Mouse (Mus musculus): ENCODE measurements around the gene Adck2. TPM values are rescaled to one million over a fixed set of nuclear protein-coding genes. Genes with fewer than 3 reads are reported as not detected.

Adck2 gene
- polyA plus RNA-seq, 1 experiment from 2014 or later, result 25.8 TPM

- Histone ChIP-seq H3K4me1 (replicated peaks; ENCODE audit: insufficient read depth, low read length) (no peaks in the 10 kb centered on the region), H3K4me2 (ENCODE audit: low read length) (no peak overlapping the region), H3K27me3 (ENCODE audit: insufficient read depth, low read length) (no peaks in the 10 kb centered on the region), H3K36me3 (ENCODE audit: insufficient read depth, low read length) (0 out of 2 replicates have a peak, but pooled peaks cover 6% of the 10 kb centered on the region), H3K4me3 (replicated peaks; ENCODE audit: low read depth, low read length) (no peak overlapping the region), H3K27ac (no peak overlapping the region), H3K9me3 (replicated peaks; ENCODE audit: low read length) (no peaks in the 10 kb centered on the region), H3K9ac (ENCODE audit: low read depth, low read length) (no peak overlapping the region)
- WGBS, result 63% methylated on average over 6 of the region's 6 CpGs
- ATAC-seq (replicated peaks; ENCODE audit: low FRiP score, low read depth) (no peak), DNase-seq (ENCODE audit: low spot score) (peak; percentile 52)
- no peak for TF ChIP-seq CTCF (IDR thresholded peaks at IDR 0.05; ENCODE audit: low read depth)
Measured at GRCm38 (mm10) chr6:39606056-39606455, 32.4 kb downstream of the Adck2 start.

GRCm38 (mm10) chr6:39606862-39607261 lies 33.2 kb downstream of the Adck2 start:
- no peaks in the 10 kb centered on the region for H3K4me1 ChIP-seq (replicated peaks; ENCODE audit: insufficient read depth, low read length)
- no peaks in the 10 kb centered on the region for H3K9me3 ChIP-seq (replicated peaks; ENCODE audit: low read length)
- no peak overlapping the region for H3K27ac ChIP-seq
- ATAC-seq (replicated peaks; ENCODE audit: low FRiP score, low read depth) (no peak; the same call in 1 of the 2 replicates), DNase-seq (ENCODE audit: low spot score) (no peak)
- H3K36me3 ChIP-seq (ENCODE audit: insufficient read depth, low read length), result 0 out of 2 replicates have a peak, but pooled peaks cover 8% of the 10 kb centered on the region
- no peak overlapping the region for H3K4me3 ChIP-seq (replicated peaks; ENCODE audit: low read depth, low read length)
- H3K9ac ChIP-seq (ENCODE audit: low read depth, low read length), result no peak overlapping the region
- no peak overlapping the region for H3K4me2 ChIP-seq (ENCODE audit: low read length)
- no peak for TF ChIP-seq CTCF (IDR thresholded peaks at IDR 0.05; ENCODE audit: low read depth)
- WGBS, result 39% methylated on average over 3 of the region's 3 CpGs
- no peaks in the 10 kb centered on the region for H3K27me3 ChIP-seq (ENCODE audit: insufficient read depth, low read length)

- ATAC-seq (replicated peaks; ENCODE audit: low FRiP score, low read depth) (no peak), DNase-seq (ENCODE audit: low spot score) (no peak)
- Histone ChIP-seq H3K9ac (ENCODE audit: low read depth, low read length) (no peak overlapping the region), H3K4me3 (replicated peaks; ENCODE audit: low read depth, low read length) (no peak overlapping the region), H3K36me3 (ENCODE audit: insufficient read depth, low read length) (0 out of 2 replicates have a peak, but pooled peaks cover 6% of the 10 kb centered on the region), H3K27ac (no peak overlapping the region), H3K27me3 (ENCODE audit: insufficient read depth, low read length) (no peaks in the 10 kb centered on the region), H3K4me2 (ENCODE audit: low read length) (no peak overlapping the region), H3K4me1 (replicated peaks; ENCODE audit: insufficient read depth, low read length) (no peaks in the 10 kb centered on the region), H3K9me3 (replicated peaks; ENCODE audit: low read length) (no peaks in the 10 kb centered on the region)
- 50% methylated on average over 5 of the region's 5 CpGs for WGBS
- TF ChIP-seq CTCF (IDR thresholded peaks at IDR 0.05; ENCODE audit: low read depth), result no peak
Measured at GRCm38 (mm10) chr6:39607365-39607764, 33.7 kb downstream of the Adck2 start.

GRCm38 (mm10) chr6:39610207-39610606 lies 36.5 kb downstream of the Adck2 start:
- no peak overlapping the region for H3K27ac ChIP-seq
- DNase-seq (ENCODE audit: low spot score), result peak; percentile 29
- no peaks in the 10 kb centered on the region for H3K4me1 ChIP-seq (replicated peaks; ENCODE audit: insufficient read depth, low read length)
- H3K9me3 ChIP-seq (replicated peaks; ENCODE audit: low read length), result no peaks in the 10 kb centered on the region
- no peak overlapping the region for H3K9ac ChIP-seq (ENCODE audit: low read depth, low read length)
- ATAC-seq (replicated peaks; ENCODE audit: low FRiP score, low read depth), result no peak
- no peak overlapping the region for H3K4me2 ChIP-seq (ENCODE audit: low read length)
- H3K4me3 ChIP-seq (replicated peaks; ENCODE audit: low read depth, low read length), result no peak overlapping the region
- peak; percentile 51 for TF ChIP-seq CTCF (IDR thresholded peaks at IDR 0.05; ENCODE audit: low read depth)
- 0 out of 2 replicates have a peak, but pooled peaks cover 9% of the 10 kb centered on the region for H3K36me3 ChIP-seq (ENCODE audit: insufficient read depth, low read length)
- H3K27me3 ChIP-seq (ENCODE audit: insufficient read depth, low read length), result no peaks in the 10 kb centered on the region
- WGBS, result 57% methylated on average over 2 of the region's 2 CpGs

- Histone ChIP-seq H3K27me3 (ENCODE audit: insufficient read depth, low read length) (no peaks in the 10 kb centered on the region), H3K9ac (ENCODE audit: low read depth, low read length) (no peak overlapping the region), H3K9me3 (replicated peaks; ENCODE audit: low read length) (no peaks in the 10 kb centered on the region), H3K27ac (no peak overlapping the region), H3K36me3 (ENCODE audit: insufficient read depth, low read length) (peaks cover 14% of the 10 kb centered on the region; the same call in 1 of the 2 replicates), H3K4me2 (ENCODE audit: low read length) (no peak overlapping the region), H3K4me3 (replicated peaks; ENCODE audit: low read depth, low read length) (no peak overlapping the region), H3K4me1 (replicated peaks; ENCODE audit: insufficient read depth, low read length) (no peaks in the 10 kb centered on the region)
- 83% methylated on average over 2 of the region's 2 CpGs for WGBS
- TF ChIP-seq CTCF (IDR thresholded peaks at IDR 0.05; ENCODE audit: low read depth), result no peak
- DNase-seq (ENCODE audit: low spot score) (no peak), ATAC-seq (replicated peaks; ENCODE audit: low FRiP score, low read depth) (no peak)
Measured at GRCm38 (mm10) chr6:39611296-39611695, 37.6 kb downstream of the Adck2 start.

Other genes starting within 250 kb of the Adck2 start
- 46.8 and 57.3 TPM in 2 replicates for gene Slc37a3, start 196.2 kb upstream of the Adck2 start, polyA plus RNA-seq (2015; fragmentation: Nextera tagmentation; extraction: Ambion mirVana)
- 4.2 and 4.3 TPM in 2 replicates for gene Rab19, start 192.7 kb upstream of the Adck2 start, polyA plus RNA-seq (2015; fragmentation: Nextera tagmentation; extraction: Ambion mirVana)
- 62.7 and 66.8 TPM in 2 replicates for gene Mkrn1, start 153.4 kb upstream of the Adck2 start, polyA plus RNA-seq (2015; fragmentation: Nextera tagmentation; extraction: Ambion mirVana)
- 12.8 and 13.3 TPM in 2 replicates for gene Dennd2a, start 16.0 kb upstream of the Adck2 start, polyA plus RNA-seq (2015; fragmentation: Nextera tagmentation; extraction: Ambion mirVana)
- 0.97 TPM in 1 of 2 replicates, not detected in the other for gene Gm42420, start 11.9 kb downstream of the Adck2 start, polyA plus RNA-seq (2015; fragmentation: Nextera tagmentation; extraction: Ambion mirVana)
- 518 and 575 TPM in 2 replicates for gene Ndufb2, start 18.7 kb downstream of the Adck2 start, polyA plus RNA-seq (2015; fragmentation: Nextera tagmentation; extraction: Ambion mirVana)
- gene Braf, start 151.6 kb downstream of the Adck2 start, polyA plus RNA-seq (2015; fragmentation: Nextera tagmentation; extraction: Ambion mirVana), result 7.6 and 8.4 TPM in 2 replicates
- gene Mrps33, start 237.1 kb downstream of the Adck2 start, polyA plus RNA-seq (2015; fragmentation: Nextera tagmentation; extraction: Ambion mirVana), result 220 and 245 TPM in 2 replicates

All from kidney, postnatal 0 days (tissue).